Mouse (Mus musculus): ENCODE results near the gene Cerk. TPM values are rescaled to one million over a fixed set of nuclear protein-coding genes. Genes with fewer than 3 reads are reported as not detected.
"Not testable (repeated sequence)": the region's sequence is repeated elsewhere in the genome, so short reads cannot be mapped to it uniquely, and the experiment has no call there.

Gene Cerk
- total RNA-seq, 2 experiments from 2014 or later, result 11.6 to 12.5 TPM

DNA sequence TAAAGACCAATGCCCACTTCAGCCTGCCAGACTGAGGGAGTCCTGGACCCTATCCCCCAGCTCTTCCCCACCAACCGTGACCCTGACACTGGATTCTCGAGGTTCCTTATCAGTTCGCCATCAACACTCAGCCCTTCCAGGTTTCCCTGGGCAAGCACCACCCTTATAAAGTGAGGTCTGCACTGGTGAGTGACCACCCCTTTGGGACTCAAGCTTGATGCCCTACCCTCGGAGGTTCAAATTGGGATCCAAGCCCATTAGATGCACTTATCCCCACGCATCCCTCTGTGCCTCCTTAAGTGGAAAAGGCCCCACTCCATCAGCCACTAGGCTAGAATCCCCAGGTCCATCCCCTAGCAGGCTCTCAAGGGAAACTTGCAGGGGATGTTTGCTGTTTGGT lies 1.9 kb downstream of the Cerk start:
- no peak for DNase-seq (ENCODE audit: low spot score in 2 of 2)

DNA sequence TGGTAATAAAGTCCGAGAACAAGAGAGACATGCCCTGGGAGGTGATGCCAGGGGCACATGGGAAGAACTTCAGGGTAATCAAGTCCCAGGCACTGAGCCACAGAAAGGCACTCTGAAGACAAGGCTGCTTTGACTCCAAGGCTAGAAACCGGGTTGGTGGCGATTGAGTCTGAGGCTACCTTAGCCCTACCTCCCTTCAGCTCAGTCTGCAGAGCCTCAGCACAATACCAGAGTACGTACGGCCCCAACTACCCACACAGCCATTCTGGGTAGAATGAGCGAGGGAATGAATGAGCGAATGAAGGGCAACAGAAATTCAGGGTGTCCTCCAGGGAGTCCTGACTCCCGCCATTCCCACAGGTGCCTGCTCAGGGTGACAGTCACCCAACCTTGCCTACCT lies 2.5 kb downstream of the Cerk start:
- no peak for DNase-seq (ENCODE audit: low spot score in 2 of 2)

- DNase-seq (ENCODE audit: low spot score in 2 of 2), result peak in 1 of 2 experiments; percentile 50
Measured at GRCm38 (mm10) chr15:86182646-86183045, 3.3 kb downstream of the Cerk start.

DNA sequence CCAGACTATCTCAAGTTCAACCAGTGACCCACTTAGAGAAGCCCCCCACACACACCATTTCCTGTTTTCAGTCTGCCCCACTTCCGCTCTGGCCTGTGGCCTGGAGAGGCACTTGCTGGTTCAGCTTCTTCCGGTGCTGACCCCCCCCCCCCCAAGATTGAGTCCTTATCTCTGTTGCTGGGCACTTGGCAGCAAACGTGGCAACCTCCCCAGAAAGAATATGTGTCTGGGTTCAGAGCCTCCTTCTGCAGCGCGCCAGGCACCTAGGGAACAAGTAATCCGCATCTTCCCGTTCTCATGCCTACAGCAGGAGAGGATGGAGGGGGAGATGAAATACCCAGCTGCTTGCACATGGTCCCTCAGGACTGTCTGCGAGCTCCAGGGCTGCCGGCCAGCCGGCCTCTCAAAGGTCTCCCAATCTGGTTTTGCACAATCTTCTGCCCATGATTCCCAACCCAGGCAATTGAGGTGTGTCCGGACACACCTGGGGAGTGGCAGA lies 4.0 kb downstream of the Cerk start:
- no peak for DNase-seq (ENCODE audit: low spot score in 2 of 2)

- not testable (repeated sequence) for DNase-seq (ENCODE audit: low spot score in 2 of 2)
Measured at GRCm38 (mm10) chr15:86181321-86181720, 4.6 kb downstream of the Cerk start.

- no peak for DNase-seq (ENCODE audit: low spot score in 2 of 2)
Measured at GRCm38 (mm10) chr15:86180427-86180826, 5.5 kb downstream of the Cerk start.

- no peak for DNase-seq (ENCODE audit: low spot score in 2 of 2)
Measured at GRCm38 (mm10) chr15:86178594-86178993, 7.3 kb downstream of the Cerk start.

- not testable (repeated sequence) for DNase-seq (ENCODE audit: low spot score in 2 of 2)
Measured at GRCm38 (mm10) chr15:86177703-86178251, 8.2 kb downstream of the Cerk start.

DNA sequence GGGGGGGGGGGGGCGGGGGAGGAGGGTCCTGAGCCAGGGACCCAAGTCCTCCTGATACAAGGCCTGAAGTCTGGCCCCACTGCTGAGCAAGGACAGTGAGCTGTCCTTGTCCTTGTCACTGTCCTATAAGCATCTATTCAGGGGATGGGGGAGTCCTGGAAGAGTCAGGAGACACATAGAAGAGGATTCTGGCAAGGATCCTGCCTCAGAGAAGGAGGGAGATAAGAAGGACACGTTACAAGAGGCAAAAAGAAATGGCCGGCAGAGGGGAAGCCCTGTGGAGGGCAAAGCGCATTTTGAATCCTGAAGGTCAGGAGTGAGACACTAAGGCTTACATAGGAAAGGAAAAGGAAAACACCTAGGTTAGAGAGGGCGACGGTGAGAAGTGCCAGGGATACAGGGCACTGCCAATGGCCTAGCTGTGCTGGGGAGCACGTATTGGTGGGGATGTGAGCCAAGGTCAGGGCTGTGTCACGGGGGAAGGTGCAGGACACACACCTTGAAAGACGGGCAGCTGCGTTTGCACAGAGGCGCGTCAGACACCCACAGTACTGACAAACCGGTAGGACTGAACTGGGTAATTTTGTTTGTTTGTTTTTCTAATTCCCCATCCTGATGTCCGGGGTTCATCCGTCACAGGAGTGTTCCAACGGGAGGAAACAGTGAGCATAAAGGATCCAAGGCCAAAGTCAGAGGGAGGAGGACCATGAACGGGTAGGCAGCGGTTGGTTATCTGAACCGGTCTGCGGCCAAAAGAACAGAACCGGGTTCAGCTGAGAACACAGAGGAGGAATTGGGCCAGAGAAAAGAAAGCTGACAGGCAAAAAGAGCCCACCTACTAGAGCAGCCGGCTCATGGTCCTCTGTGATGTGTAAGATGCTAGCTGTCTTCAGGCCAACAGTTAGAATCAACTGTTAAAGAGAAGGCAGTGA lies 8.9 kb downstream of the Cerk start:
- DNase-seq (ENCODE audit: low spot score in 2 of 2), result no peak

DNA sequence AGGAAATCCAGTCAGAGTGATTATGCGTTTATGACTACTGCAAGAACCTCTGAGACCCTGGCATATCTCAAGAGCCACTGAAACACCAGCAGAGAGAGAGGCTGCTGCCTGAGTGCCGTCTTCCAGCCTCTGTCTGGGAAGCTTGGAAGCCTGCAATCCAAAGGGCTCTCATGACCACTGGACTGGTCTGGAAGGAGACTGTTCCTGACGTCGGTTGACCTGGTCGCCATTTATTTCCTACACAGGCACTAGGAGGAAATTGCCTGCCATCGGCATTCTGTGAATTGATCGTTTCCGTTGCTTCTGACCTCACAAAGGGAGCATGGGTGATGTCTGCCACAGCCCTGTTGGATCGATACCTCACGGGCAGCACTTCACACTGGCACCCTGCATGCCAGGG lies 9.8 kb downstream of the Cerk start:
- DNase-seq (ENCODE audit: low spot score in 2 of 2), result no peak

- no peak for DNase-seq (ENCODE audit: low spot score in 2 of 2)
Measured at GRCm38 (mm10) chr15:86175253-86176050, 10.5 kb downstream of the Cerk start.

GRCm38 (mm10) chr15:86173136-86173985 lies 12.6 kb downstream of the Cerk start:
- DNase-seq (ENCODE audit: low spot score in 2 of 2), result no peak

DNA sequence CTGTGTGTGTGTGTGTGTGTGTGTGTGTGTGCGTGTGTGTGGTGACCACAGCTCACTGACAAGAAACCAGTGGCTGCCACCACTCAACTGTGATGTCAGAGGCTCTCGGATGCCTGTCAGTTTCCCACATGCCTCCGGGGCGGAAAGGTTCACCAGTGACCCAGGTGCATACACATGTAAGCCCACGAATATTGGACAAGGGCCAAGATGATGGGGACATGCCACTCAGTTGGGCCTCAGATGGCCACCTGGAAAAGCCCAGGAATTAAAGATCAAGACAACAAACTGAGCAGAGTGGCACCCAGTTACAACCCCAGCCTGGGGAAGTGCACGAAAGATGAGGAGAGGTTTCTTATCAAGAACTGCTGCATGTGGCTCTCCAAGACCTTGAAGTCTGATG lies 13.4 kb downstream of the Cerk start:
- no peak for DNase-seq (ENCODE audit: low spot score in 2 of 2)

DNA sequence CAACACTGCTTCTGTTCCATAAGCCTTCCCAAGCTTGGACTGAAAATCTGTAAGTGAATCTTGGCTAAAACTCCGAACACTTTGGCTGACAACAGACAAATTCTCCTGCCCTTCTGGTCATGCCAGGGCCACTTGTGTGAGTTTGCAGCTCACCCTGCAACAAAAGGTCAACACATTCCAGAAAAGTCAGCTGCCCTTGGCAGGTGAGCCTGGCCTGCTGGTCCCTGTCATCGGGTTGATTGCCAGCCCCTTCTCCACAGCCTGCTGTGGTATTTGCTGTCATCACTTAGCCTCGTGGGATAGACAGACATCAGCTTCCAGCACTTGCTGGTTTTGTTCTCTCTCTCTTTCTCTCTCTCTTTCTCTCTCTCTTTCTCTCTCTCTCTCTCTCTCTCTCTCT lies 13.8 kb downstream of the Cerk start:
- no peak for DNase-seq (ENCODE audit: low spot score in 2 of 2)

DNA sequence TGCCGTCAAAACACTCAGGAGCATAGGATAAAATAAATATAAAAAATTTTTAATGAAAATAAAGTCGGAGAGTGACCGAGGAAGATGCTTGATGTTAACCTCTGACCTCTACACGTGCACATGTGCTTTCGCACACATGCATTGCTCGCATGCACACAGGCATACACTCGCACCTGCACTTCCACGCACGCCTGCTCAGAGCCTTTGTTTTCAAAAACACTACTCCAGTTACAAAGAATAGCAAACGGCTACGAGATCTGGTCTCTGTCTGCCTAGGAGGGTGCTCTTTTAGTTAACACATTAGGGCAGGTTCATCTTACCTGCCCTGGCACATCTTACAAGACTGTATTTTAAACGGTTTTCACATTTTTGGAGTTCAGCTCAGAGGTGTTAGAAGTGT lies 14.6 kb downstream of the Cerk start:
- no peak for DNase-seq (ENCODE audit: low spot score in 2 of 2)

- DNase-seq (ENCODE audit: low spot score in 2 of 2), result no peak
Measured at GRCm38 (mm10) chr15:86169817-86170110, 16.2 kb downstream of the Cerk start.

DNA sequence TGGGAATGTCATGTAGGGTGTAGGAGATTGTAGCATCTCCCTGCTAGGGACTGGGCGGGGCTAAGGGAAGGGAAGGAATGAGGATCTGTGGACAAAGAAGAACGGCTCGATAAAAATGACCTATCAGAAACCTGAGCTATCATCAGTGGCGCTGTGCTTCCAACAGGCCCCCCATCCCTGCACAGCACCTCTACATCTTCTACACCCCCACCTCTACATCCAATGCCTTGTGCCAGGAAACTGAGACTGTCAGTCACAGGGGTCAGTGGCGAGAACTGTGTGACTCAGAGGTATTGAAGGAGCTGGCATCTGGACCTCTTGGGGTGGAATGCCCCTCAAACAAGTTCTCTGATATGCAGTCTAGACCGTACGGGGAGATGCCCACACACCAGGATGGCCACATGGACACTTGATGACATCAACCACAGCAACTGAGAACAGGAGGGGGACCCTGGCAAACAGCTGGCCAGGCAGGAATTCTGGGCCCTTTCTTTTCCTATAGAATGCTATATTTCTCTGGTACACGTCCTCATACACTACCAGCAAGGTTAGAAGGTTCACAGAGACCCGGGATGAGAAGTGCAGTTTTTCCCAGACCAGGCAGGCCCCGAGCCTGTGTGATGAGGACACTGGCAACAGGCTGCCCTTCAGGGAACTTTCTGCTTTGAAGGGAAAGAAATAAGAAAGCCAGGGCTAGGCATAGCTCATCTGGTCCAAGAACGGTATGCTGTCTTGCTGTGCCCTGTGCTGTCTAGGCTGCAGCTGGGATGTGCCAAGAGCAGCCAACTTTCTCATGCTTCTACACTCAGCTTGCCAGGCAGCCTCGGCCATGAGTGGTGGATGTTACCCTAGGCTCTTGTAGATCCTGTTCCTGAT lies 16.8 kb downstream of the Cerk start:
- DNase-seq (ENCODE audit: low spot score in 2 of 2), result no peak

DNA sequence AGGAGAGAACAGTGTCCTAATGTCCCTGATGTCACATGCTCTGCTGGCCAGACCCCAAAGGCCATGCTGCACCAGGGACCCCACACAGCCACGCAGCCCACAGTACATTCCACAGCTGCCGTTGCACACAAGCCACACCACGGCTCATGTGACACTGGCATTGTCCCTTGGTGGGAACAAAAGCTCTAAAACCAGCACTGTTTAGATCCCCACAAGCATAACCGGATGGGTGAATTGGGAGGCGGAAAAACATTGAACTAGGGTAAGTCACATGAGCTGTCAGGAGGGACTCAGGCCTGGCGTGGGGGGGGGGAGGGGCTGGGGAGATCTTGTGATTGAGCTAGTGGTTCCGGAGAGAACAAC lies 17.5 kb downstream of the Cerk start:
- no peak for DNase-seq (ENCODE audit: low spot score in 2 of 2)

- DNase-seq (ENCODE audit: low spot score in 2 of 2), result no peak
Measured at GRCm38 (mm10) chr15:86167787-86168504, 18.0 kb downstream of the Cerk start.

All from gastrocnemius, postnatal 4 days (tissue).